Mouse (Mus musculus) cerebellum, adult 2 months (tissue): Measurements from ENCODE around the gene Olfr1507.

Source experiments
- CTCF ChIP-seq: fragments of 200-500 bp; IDR thresholded peaks from 2 replicates; pipeline ENCODE4 v1.5.1; 2011; ENCODE audit warnings: low read depth, mild to moderate bottlenecking, control low read depth, low read length, moderate library complexity, borderline replicate concordance; ENCODE audit not compliant: insufficient read depth
- POLR2A ChIP-seq: fragments of 200-500 bp; IDR thresholded peaks from 2 replicates; pipeline ENCODE4 v1.6.1; 2011; ENCODE audit warnings: low read length, control low read depth, borderline replicate concordance; ENCODE audit not compliant: insufficient read depth

DNA sequence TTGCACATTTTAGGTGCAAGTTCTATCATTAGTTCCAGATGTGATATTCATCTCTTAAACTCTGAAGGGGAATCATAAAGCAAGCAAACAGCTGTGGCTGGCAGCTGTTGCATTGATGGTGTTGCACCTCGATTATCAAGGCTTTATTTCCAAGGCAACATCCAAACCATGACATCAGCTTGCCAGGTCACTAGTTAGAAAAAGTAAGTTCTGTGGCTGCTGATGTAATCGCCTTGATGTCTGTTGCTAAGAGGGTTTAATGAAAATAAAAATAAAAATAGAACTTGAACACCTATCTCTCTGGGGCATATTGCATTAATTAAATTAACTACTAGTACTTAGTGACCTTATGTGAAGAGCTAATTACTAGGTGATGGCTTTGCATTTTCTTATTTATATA is 28.2 kb downstream of the Olfr1507 start, which contains the start of gene Olfr1508:
- no peak for TF ChIP-seq CTCF
- TF ChIP-seq POLR2A, result no peak
